Mouse (Mus musculus): ENCODE data around the gene Med6.
"Not testable (repeated sequence)": the region's sequence is repeated elsewhere in the genome, so short reads cannot be mapped to it uniquely, and the experiment has no call there.

Med6 gene

DNA sequence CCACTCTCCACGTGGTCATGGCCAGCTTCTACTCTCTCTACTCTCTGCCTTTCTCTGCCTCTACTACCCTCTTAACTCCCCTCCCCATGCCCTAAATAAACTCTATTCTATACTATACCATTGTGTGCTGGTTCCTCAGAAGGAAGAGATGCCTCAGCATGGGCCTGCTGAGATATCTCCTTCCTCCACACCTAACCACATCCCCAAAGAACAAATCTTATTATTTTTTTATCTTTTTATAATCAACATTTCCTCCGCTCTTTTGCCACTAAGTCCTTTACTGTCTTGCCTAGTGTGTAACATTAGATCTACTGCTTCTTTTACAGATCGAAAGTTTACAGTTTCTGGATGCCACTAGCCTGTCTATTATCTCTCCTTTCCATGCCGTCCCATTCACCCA, 47.6 kb downstream of the Med6 start:
- DNase-seq: no peak

DNA sequence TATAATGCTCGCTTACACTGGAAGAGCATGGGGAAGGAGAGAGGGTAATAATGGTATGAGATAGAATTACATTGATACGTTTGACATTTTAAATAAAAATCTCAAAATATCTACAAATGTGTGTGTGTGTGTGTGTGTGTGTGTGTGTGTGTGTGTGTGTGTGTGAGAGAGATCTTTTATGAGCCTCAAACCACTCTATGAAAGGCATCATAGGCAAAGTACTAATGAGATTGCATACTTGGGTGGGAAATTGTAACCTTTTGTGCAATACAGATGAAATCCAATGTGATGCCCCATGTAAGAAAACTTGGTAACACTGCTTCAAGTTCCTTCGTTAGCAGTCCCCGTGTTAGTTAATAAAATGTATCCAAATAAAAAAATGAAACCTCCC, 61.8 kb downstream of the Med6 start:
- DNase-seq: no peak

DNA sequence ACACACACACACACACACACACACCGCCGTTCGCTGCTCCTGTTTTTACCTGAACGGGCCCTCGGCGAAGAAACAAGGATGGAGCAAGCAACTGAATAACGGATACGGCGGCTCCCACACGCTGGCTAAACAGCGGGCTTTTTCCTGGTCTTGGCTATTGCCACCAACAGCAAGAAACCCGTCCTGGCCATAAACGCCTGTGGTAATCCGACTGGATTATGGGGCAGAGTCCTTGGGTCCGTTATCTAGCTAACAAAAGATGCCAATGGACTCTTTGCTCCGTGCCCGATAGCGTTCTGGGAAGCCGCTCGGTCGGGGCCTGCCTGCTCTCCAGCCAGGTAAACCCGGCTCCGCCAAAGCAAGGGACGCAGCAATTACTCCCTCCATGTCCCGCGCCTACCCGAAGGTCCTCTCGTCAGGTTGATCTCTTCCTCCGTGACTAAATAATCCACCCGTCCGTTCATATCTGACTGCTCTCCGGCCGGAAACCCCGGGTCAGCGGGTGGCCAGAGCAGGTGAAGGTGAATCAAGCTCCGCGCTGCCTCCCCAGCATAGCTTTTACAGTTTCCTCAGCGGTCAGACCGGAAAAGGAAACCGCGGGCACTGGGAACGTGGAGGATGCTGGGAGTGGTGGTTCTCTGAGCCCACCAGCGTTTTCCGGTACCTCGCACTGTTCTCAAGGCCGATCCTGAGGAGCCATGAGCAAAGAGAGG, 62.3 kb downstream of the Med6 start, which contains the start of the genes Gm20498 and Synj2bp:
Gm20498 (minus strand) TSS at position 590 of the 713 bp plus-strand sequence.
Synj2bp (minus strand) TSS at position 596 of the 713 bp plus-strand sequence.
- peak; percentile 89 for DNase-seq

DNA sequence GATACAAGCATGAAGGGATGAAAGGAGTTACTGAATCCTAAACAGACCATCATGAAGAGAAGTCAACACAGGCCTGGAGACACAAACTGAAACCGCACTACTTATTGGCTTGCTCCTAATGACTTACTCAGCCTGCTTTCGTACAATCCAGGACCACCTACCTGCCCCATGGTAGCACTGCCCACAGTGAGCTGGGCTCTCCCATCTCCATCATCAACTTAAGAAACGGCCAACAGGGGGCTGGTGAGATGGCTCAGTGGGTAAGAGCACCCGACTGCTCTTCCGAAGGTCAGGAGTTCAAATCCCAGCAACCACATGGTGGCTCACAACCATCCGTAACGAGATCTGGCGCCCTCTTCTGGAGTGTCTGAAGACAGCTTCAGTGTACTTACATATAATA, 64.2 kb downstream of the Med6 start:
- not testable (repeated sequence) for DNase-seq
